Comparison of ENCODE assay signal across 35 mouse cellular contexts in genomic region chr11:35194826-35195225, GRCm38 (mm10).
"Had no signal": no experiment of that assay in that cellular context is flagged by ENCODE, and none has a peak within 500 bp of the region (broad histone marks: within the 10 kb centered on the region; RNA-seq: fewer than 3 reads in every experiment).

No protein-coding gene starts in this region.

- H3K9me3 ChIP-seq: heart, embryonic 12.5 days; heart, embryonic 13.5 days; heart, embryonic 15.5 days; hindbrain, embryonic 10.5 days; hindbrain, embryonic 12.5 days; hindbrain, embryonic 13.5 days; hindbrain, embryonic 15.5 days; intestine, embryonic 15.5 days; kidney, embryonic 15.5 days had no signal

- H3K27me3 ChIP-seq: heart, embryonic 12.5 days; heart, embryonic 13.5 days; heart, embryonic 15.5 days; hindbrain, embryonic 12.5 days; hindbrain, embryonic 15.5 days; intestine, embryonic 15.5 days had no signal

- H3K36me3 ChIP-seq: heart, embryonic 12.5 days; heart, embryonic 13.5 days; heart, embryonic 15.5 days; hindbrain, embryonic 10.5 days; hindbrain, embryonic 12.5 days; hindbrain, embryonic 13.5 days; hindbrain, embryonic 15.5 days; intestine, embryonic 15.5 days; kidney, embryonic 15.5 days had no signal

- ATAC-seq: hindbrain, embryonic 16.5 days; hindbrain, postnatal 0 days; inflammation-experienced regulatory T-cells, adult 6 months; intestine, embryonic 15.5 days; intestine, embryonic 16.5 days; intestine, postnatal 0 days had no signal

- DNase-seq: heart, adult 2 months; heart, postnatal 10 days; heart, postnatal 14 days; heart, postnatal 4 days; kidney, adult 11 months; kidney, adult 18-20 months; kidney, adult 2 months; kidney, adult 8-10 months; kidney, adult 9 months; kidney, postnatal 10 days; kidney, postnatal 14 days; kidney, postnatal 25 days; kidney, postnatal 36 days; kidney, postnatal 4 days; layer of hippocampus, adult 9-11 months; layer of hippocampus, postnatal 36 days had no signal

- H3K4me1 ChIP-seq: heart, embryonic 12.5 days; heart, embryonic 13.5 days; heart, embryonic 15.5 days; hindbrain, embryonic 10.5 days; hindbrain, embryonic 12.5 days; hindbrain, embryonic 15.5 days; intestine, embryonic 15.5 days; kidney, embryonic 15.5 days had no signal

- H3K4me2 ChIP-seq: heart, embryonic 11.5 days; heart, embryonic 12.5 days; heart, embryonic 13.5 days; heart, embryonic 15.5 days; hindbrain, embryonic 12.5 days; hindbrain, embryonic 13.5 days; hindbrain, embryonic 14.5 days; hindbrain, embryonic 15.5 days; intestine, embryonic 15.5 days; kidney, embryonic 15.5 days had no signal

- H3K4me3 ChIP-seq: heart, adult 2 months; heart, embryonic 12.5 days; heart, embryonic 13.5 days; heart, embryonic 15.5 days; hindbrain, embryonic 10.5 days; hindbrain, embryonic 12.5 days; hindbrain, embryonic 13.5 days; hindbrain, embryonic 15.5 days; intestine, embryonic 15.5 days; kidney, embryonic 15.5 days; layer of hippocampus, adult 2 months; left cerebral cortex, adult 2 months had no signal

- H3K27ac ChIP-seq: heart, adult 2 months; heart, embryonic 13.5 days; heart, embryonic 15.5 days; hindbrain, embryonic 10.5 days; hindbrain, embryonic 12.5 days; hindbrain, embryonic 13.5 days; hindbrain, embryonic 14.5 days; hindbrain, embryonic 15.5 days; hindbrain, postnatal 0 days; intestine, embryonic 15.5 days; kidney, embryonic 15.5 days; kidney, postnatal 0 days; left cerebral cortex, adult 2 months had no signal

- H3K9ac ChIP-seq: heart, embryonic 12.5 days; heart, embryonic 13.5 days; heart, embryonic 15.5 days; hindbrain, embryonic 12.5 days; hindbrain, embryonic 13.5 days; hindbrain, embryonic 14.5 days; hindbrain, embryonic 15.5 days; intestine, embryonic 15.5 days; kidney, embryonic 15.5 days had no signal
